Mouse (Mus musculus): ENCODE measurements around the gene Gm34653. TPM values are rescaled to one million over a fixed set of nuclear protein-coding genes. Genes with fewer than 3 reads are reported as not detected.
"Not testable (repeated sequence)": the region's sequence is repeated elsewhere in the genome, so short reads cannot be mapped to it uniquely, and the experiment has no call there.

Gene Gm34653
- polyA plus RNA-seq, 1 experiment from 2014 or later: not detected

GRCm38 (mm10) chr2:34804815-34805214 lies 28.0 kb upstream of the Gm34653 start:
- Histone ChIP-seq H3K9ac (ENCODE audit: low read length) (no peak overlapping the region), H3K36me3 (ENCODE audit: control insufficient read depth, insufficient read depth, low read length) (peaks cover 52% of the 10 kb centered on the region), H3K9me3 (ENCODE audit: control insufficient read depth, low read length) (no peaks in the 10 kb centered on the region), H3K27me3 (ENCODE audit: control insufficient read depth, insufficient read depth, low read length) (no peaks in the 10 kb centered on the region), H3K4me1 (ENCODE audit: control insufficient read depth in 2 of 2, insufficient read depth in 2 of 2, low read length in 2 of 2) (peaks cover 8 to 25% of the 10 kb centered on the region in 2 experiments; a peak in 3 of 4 replicates), H3K4me2 (ENCODE audit: low read length) (no peak overlapping the region), H3K27ac (replicated peaks in 1 of 2; ENCODE audit: control insufficient read depth in 1 of 2, insufficient read depth in 1 of 2, low read depth in 2 of 2, low read length in 2 of 2) (no peak overlapping the region), H3K4me3 (ENCODE audit: control insufficient read depth in 1 of 2, insufficient read depth in 1 of 2, low read depth in 1 of 2, low read length in 2 of 2) (no peak overlapping the region)
- WGBS: 50% methylated on average over 1 of the region's 1 CpGs
- no peak for ATAC-seq (ENCODE audit: insufficient number of reproducible peaks, insufficient read depth, low FRiP score, low read depth)

GRCm38 (mm10) chr2:34805364-34805950 lies 27.4 kb upstream of the Gm34653 start:
- 88% methylated on average over 10 of the region's 10 CpGs for WGBS
- Histone ChIP-seq H3K4me1 (ENCODE audit: control insufficient read depth in 2 of 2, insufficient read depth in 2 of 2, low read length in 2 of 2) (peaks cover 6 to 20% of the 10 kb centered on the region in 2 experiments; a peak in 3 of 4 replicates), H3K4me3 (ENCODE audit: control insufficient read depth in 1 of 2, insufficient read depth in 1 of 2, low read depth in 1 of 2, low read length in 2 of 2) (no peak overlapping the region), H3K9me3 (ENCODE audit: control insufficient read depth, low read length) (no peaks in the 10 kb centered on the region), H3K27ac (replicated peaks in 1 of 2; ENCODE audit: control insufficient read depth in 1 of 2, insufficient read depth in 1 of 2, low read depth in 2 of 2, low read length in 2 of 2) (no peak overlapping the region), H3K36me3 (ENCODE audit: control insufficient read depth, insufficient read depth, low read length) (peaks cover 56% of the 10 kb centered on the region), H3K9ac (ENCODE audit: low read length) (no peak overlapping the region), H3K4me2 (ENCODE audit: low read length) (no peak overlapping the region), H3K27me3 (ENCODE audit: control insufficient read depth, insufficient read depth, low read length) (no peaks in the 10 kb centered on the region)
- ATAC-seq (ENCODE audit: insufficient number of reproducible peaks, insufficient read depth, low FRiP score, low read depth): no peak

GRCm38 (mm10) chr2:34808057-34808456 lies 24.8 kb upstream of the Gm34653 start:
- WGBS: 70% methylated on average over 2 of the region's 2 CpGs
- Histone ChIP-seq H3K4me3 (ENCODE audit: control insufficient read depth in 1 of 2, insufficient read depth in 1 of 2, low read depth in 1 of 2, low read length in 2 of 2) (no peak overlapping the region), H3K27ac (replicated peaks in 1 of 2; ENCODE audit: control insufficient read depth in 1 of 2, insufficient read depth in 1 of 2, low read depth in 2 of 2, low read length in 2 of 2) (no peak overlapping the region), H3K4me1 (ENCODE audit: control insufficient read depth in 2 of 2, insufficient read depth in 2 of 2, low read length in 2 of 2) (peaks cover 6 to 17% of the 10 kb centered on the region in 2 experiments; a peak in 3 of 4 replicates), H3K9me3 (ENCODE audit: control insufficient read depth, low read length) (no peaks in the 10 kb centered on the region), H3K9ac (ENCODE audit: low read length) (no peak overlapping the region), H3K27me3 (ENCODE audit: control insufficient read depth, insufficient read depth, low read length) (no peaks in the 10 kb centered on the region), H3K36me3 (ENCODE audit: control insufficient read depth, insufficient read depth, low read length) (peaks cover 79% of the 10 kb centered on the region), H3K4me2 (ENCODE audit: low read length) (no peak overlapping the region)
- ATAC-seq (ENCODE audit: insufficient number of reproducible peaks, insufficient read depth, low FRiP score, low read depth): no peak

- no peak for ATAC-seq (ENCODE audit: insufficient number of reproducible peaks, insufficient read depth, low FRiP score, low read depth)
- Histone ChIP-seq H3K4me3 (ENCODE audit: control insufficient read depth in 1 of 2, insufficient read depth in 1 of 2, low read depth in 1 of 2, low read length in 2 of 2) (no peak overlapping the region), H3K36me3 (ENCODE audit: control insufficient read depth, insufficient read depth, low read length) (peaks cover 87% of the 10 kb centered on the region), H3K4me2 (ENCODE audit: low read length) (no peak overlapping the region), H3K27ac (replicated peaks in 1 of 2; ENCODE audit: control insufficient read depth in 1 of 2, insufficient read depth in 1 of 2, low read depth in 2 of 2, low read length in 2 of 2) (no peak overlapping the region), H3K27me3 (ENCODE audit: control insufficient read depth, insufficient read depth, low read length) (no peaks in the 10 kb centered on the region), H3K4me1 (ENCODE audit: control insufficient read depth in 2 of 2, insufficient read depth in 2 of 2, low read length in 2 of 2) (peaks cover 2 to 5% of the 10 kb centered on the region in 2 experiments; a peak in 1 of 4 replicates), H3K9me3 (ENCODE audit: control insufficient read depth, low read length) (no peaks in the 10 kb centered on the region), H3K9ac (ENCODE audit: low read length) (no peak overlapping the region)
- 93% methylated on average over 1 of the region's 1 CpGs for WGBS
Observed at GRCm38 (mm10) chr2:34809568-34809967, 23.2 kb upstream of the Gm34653 start.

- 87% methylated on average over 3 of the region's 3 CpGs for WGBS
- Histone ChIP-seq H3K9ac (ENCODE audit: low read length) (no peak overlapping the region), H3K9me3 (ENCODE audit: control insufficient read depth, low read length) (no peaks in the 10 kb centered on the region), H3K4me3 (ENCODE audit: control insufficient read depth in 1 of 2, insufficient read depth in 1 of 2, low read depth in 1 of 2, low read length in 2 of 2) (no peak overlapping the region), H3K36me3 (ENCODE audit: control insufficient read depth, insufficient read depth, low read length) (peaks cover 86% of the 10 kb centered on the region), H3K4me2 (ENCODE audit: low read length) (no peak overlapping the region), H3K27me3 (ENCODE audit: control insufficient read depth, insufficient read depth, low read length) (no peaks in the 10 kb centered on the region), H3K4me1 (ENCODE audit: control insufficient read depth in 2 of 2, insufficient read depth in 2 of 2, low read length in 2 of 2) (no peaks in the 10 kb centered on the region), H3K27ac (replicated peaks in 1 of 2; ENCODE audit: control insufficient read depth in 1 of 2, insufficient read depth in 1 of 2, low read depth in 2 of 2, low read length in 2 of 2) (no peak overlapping the region)
- ATAC-seq (ENCODE audit: insufficient number of reproducible peaks, insufficient read depth, low FRiP score, low read depth): no peak
Observed at GRCm38 (mm10) chr2:34810775-34811174, 22.0 kb upstream of the Gm34653 start.

GRCm38 (mm10) chr2:34812706-34813105 lies 20.1 kb upstream of the Gm34653 start:
- no peaks in the 10 kb centered on the region for H3K4me1 ChIP-seq (ENCODE audit: control insufficient read depth in 2 of 2, insufficient read depth in 2 of 2, low read length in 2 of 2)
- no peak for ATAC-seq (ENCODE audit: insufficient number of reproducible peaks, insufficient read depth, low FRiP score, low read depth)
- WGBS: 80% methylated on average over 7 of the region's 7 CpGs
- H3K27me3 ChIP-seq (ENCODE audit: control insufficient read depth, insufficient read depth, low read length): no peaks in the 10 kb centered on the region
- H3K4me3 ChIP-seq (ENCODE audit: control insufficient read depth in 1 of 2, insufficient read depth in 1 of 2, low read depth in 1 of 2, low read length in 2 of 2): no peak overlapping the region
- H3K27ac ChIP-seq (replicated peaks in 1 of 2; ENCODE audit: control insufficient read depth in 1 of 2, insufficient read depth in 1 of 2, low read depth in 2 of 2, low read length in 2 of 2): no peak overlapping the region
- no peak overlapping the region; the same call in 1 of the 2 replicates for H3K9ac ChIP-seq (ENCODE audit: low read length)
- H3K4me2 ChIP-seq (ENCODE audit: low read length): no peak overlapping the region
- H3K36me3 ChIP-seq (ENCODE audit: control insufficient read depth, insufficient read depth, low read length): peaks cover 84% of the 10 kb centered on the region
- no peaks in the 10 kb centered on the region for H3K9me3 ChIP-seq (ENCODE audit: control insufficient read depth, low read length)

- not testable (repeated sequence) for H3K4me1 ChIP-seq (ENCODE audit: control insufficient read depth in 2 of 2, insufficient read depth in 2 of 2, low read length in 2 of 2); H3K4me2 ChIP-seq (ENCODE audit: low read length); H3K27ac ChIP-seq (replicated peaks in 1 of 2; ENCODE audit: control insufficient read depth in 1 of 2, insufficient read depth in 1 of 2, low read depth in 2 of 2, low read length in 2 of 2); H3K9me3 ChIP-seq (ENCODE audit: control insufficient read depth, low read length); H3K4me3 ChIP-seq (ENCODE audit: control insufficient read depth in 1 of 2, insufficient read depth in 1 of 2, low read depth in 1 of 2, low read length in 2 of 2); H3K9ac ChIP-seq (ENCODE audit: low read length); ATAC-seq (ENCODE audit: insufficient number of reproducible peaks, insufficient read depth, low FRiP score, low read depth); H3K27me3 ChIP-seq (ENCODE audit: control insufficient read depth, insufficient read depth, low read length)
- WGBS: 100% methylated on average over 2 of the region's 2 CpGs
- peaks cover 77% of the 10 kb centered on the region for H3K36me3 ChIP-seq (ENCODE audit: control insufficient read depth, insufficient read depth, low read length)
Observed at GRCm38 (mm10) chr2:34815893-34816292, 16.9 kb upstream of the Gm34653 start.

- H3K9me3 ChIP-seq (ENCODE audit: control insufficient read depth, low read length): no peaks in the 10 kb centered on the region
- H3K27ac ChIP-seq (replicated peaks in 1 of 2; ENCODE audit: control insufficient read depth in 1 of 2, insufficient read depth in 1 of 2, low read depth in 2 of 2, low read length in 2 of 2): no peak overlapping the region
- H3K4me2 ChIP-seq (ENCODE audit: low read length): no peak overlapping the region
- no peaks in the 10 kb centered on the region for H3K27me3 ChIP-seq (ENCODE audit: control insufficient read depth, insufficient read depth, low read length)
- H3K4me1 ChIP-seq (ENCODE audit: control insufficient read depth in 2 of 2, insufficient read depth in 2 of 2, low read length in 2 of 2): no peaks in the 10 kb centered on the region
- no peak overlapping the region for H3K4me3 ChIP-seq (ENCODE audit: control insufficient read depth in 1 of 2, insufficient read depth in 1 of 2, low read depth in 1 of 2, low read length in 2 of 2)
- ATAC-seq (ENCODE audit: insufficient number of reproducible peaks, insufficient read depth, low FRiP score, low read depth): no peak
- H3K9ac ChIP-seq (ENCODE audit: low read length): no peak overlapping the region
- 90% methylated on average over 2 of the region's 2 CpGs for WGBS
- H3K36me3 ChIP-seq (ENCODE audit: control insufficient read depth, insufficient read depth, low read length): peaks cover 70% of the 10 kb centered on the region
Observed at GRCm38 (mm10) chr2:34818492-34818891, 14.3 kb upstream of the Gm34653 start.
